Mouse (Mus musculus) urinary bladder, postnatal 36 days (tissue): ENCODE measurements around the gene Gas2l3.

Experiments
- DNase-seq, 2 experiments: peaks; one replicate each; pipeline ENCODE4 v3.0.0; 2022; ENCODE audit warnings: low spot score in 2 of 2, mixed read lengths in 1 of 2

Gas2l3 gene

DNA sequence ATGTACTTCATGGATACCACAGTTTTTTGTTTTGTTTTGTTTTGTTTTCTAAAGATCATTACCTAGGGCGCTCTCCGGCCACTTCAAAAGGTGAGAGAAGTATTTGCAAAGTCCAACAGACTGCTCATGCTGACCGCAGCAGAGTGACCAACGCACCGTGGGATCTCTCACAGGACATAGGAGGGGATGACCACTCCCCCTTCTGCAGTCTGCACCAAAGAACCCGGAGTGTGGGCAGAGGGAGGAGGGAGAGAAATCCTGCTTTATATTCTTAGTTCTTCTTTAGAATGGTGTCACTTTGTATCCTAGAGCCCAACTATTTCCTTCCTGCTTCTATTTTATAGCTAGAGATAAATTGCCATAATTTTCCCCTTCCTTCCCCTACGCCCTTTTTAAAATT, 48.4 kb downstream of the Gas2l3 start:
- no peak for DNase-seq

DNA sequence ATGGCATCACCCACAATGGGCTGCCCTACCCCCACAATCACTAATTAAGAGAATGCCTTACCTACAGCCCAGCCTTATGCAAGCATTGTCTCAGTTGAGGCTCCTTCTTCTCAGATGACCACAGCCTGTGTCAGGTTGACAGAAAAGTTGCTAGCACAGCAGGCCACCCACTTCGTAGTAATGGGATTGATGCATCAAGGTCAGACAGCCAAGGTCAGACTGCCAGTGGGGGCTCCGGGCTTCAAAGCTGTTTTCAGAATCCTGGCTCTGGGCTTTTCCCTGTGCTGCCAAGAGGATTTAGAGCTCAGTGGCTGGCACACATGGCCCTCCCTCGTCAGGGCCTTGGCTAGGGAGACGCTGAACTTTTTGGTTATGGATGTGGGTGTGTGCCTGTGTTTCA, 51.1 kb downstream of the Gas2l3 start:
- DNase-seq, result no peak

DNA sequence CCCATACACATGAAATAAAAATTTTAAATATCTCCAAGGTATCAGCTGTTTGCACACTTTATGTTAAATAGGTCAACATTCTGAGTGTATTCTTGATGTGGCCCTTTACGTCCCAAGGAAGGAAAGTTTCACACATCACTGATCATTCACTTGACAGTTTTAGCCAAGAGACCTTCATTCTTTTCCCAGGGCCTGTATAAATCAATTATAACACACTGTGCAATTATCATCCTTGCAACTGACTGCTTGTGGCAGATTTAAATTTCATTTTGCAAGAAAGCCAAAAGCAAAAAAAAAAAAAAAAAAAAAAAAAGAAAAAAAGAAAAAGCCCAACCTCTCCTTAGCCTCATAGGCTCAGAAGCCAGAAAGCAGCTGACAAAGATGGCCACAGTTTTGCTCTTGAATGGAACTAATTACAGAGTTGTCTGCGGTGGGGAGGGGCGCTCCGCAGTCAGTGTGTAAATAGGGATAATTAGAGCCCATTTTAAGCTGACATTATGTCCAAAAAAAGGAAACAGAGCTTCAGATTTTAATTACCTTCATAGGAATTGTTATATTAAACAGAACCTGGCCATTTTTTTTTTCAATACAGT, 52.1 kb downstream of the Gas2l3 start:
- DNase-seq, result no peak

DNA sequence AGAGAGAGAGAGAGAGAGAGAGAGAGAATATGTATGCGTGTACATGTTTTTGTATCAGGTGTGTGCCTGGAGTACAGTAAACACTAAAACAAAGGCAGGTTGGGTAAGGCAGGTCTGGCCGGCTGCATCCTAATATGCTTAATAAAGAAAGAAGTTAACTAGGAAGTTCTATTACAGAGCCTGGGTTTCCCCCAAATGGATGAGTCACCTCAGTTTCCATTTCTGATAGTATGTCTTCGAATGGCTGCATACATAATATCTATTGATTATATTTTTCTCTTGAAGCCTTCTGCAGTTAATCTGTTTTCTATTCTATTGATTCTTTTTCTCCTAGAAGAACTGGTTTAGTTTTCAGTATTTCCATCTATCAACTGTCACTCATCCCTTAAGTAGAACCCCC, 57.3 kb downstream of the Gas2l3 start:
- DNase-seq, result no peak

DNA sequence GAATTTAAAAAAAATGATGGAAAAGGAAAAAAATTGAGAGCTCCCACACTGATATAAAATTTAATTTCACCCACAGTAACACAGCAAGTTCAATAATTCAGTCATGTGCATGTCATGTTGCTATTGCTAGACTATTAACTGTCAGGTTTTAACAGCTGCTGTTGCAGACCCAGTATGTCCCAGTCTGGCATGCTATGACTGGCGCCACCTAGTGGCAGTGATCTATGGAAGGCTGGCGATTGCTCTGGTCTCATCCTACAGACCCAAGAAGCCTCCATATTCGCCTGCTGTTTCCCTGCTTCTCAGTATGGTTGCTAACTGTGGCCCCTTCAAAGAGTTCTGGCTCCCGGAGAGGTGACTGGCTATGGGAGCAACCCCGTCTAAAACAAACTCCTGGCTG, 60.3 kb downstream of the Gas2l3 start:
- peak; percentile 65 to 73 for DNase-seq

DNA sequence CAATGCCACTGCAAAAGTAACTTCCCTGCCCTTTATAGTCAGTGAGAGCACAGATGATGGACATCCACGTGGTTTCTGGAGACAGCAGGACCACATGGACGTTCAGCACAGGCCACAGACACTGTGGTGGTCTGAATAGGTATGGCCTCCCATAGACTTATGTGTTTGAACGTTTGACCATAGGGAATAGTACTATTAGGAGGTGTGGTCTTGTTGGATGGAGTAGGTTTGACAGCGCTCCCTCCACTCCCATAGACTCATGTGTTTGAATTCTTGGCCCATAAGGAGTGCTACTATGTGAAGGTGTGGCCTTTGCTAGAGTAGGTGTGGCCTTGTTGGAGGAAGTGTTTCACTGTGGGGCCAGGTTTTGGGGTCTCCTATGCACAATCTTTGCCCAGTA, 66.0 kb downstream of the Gas2l3 start:
- DNase-seq, result no peak

DNA sequence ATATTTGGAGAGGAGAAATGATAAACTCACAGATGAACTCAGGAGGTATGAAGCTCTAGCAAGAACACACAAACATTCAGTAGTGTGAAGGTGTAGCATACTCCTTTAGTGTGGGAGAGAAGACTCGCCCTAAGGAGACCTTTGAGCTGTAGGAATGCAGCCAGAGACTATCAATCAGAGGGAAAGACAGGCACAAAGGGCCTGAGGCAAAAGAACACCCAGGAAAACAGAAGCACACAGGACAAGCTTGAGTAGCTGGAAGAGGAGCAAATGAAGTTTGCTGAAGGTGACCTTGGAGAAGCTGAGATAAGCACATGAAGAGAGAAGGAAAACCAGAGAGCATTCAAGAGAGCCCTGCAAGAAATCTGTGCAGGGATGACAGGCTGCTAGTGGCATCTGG, 73.7 kb downstream of the Gas2l3 start:
- no peak for DNase-seq

DNA sequence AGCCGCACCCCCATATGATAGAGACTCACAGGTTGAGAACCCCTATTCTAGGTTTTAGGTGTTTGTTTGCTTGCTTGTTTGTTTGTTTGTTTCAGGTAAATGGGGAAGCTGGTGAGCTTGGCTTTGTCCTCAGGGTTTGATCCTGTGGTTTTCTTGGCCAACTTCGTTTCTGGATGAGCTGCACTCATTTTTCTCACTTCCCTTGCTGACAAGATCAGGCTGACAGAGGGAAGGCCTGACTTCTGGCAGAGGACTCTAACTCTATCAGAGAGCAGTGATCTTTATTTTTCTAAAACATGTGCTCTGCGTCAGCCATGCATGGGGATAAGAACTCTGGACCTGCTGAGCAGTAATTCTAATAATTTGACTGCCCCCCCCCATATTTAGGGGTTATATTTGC, 84.8 kb downstream of the Gas2l3 start:
- no peak for DNase-seq
